Mouse (Mus musculus): ENCODE measurements at regions not wholly inside any gene's neighbourhood (a gene's known extent, or its start where the extent isn't known, plus 50 kb on each side); places are given as distances from the start of the nearest gene placed in this dataset.

- in situ Hi-C loops (cut with MboI, MseI) = no loop called here
These were observed 212.4 kb downstream of the Srbd1 start for GRCm38 (mm10) chr17:85932360-85933132.

GRCm38 (mm10) chr17:85931955-85932354 is 213.0 kb downstream of the Srbd1 start:
- in situ Hi-C loops (cut with MboI, MseI) = no loop called here

GRCm38 (mm10) chr17:85930789-85931188 is 214.2 kb downstream of the Srbd1 start:
- in situ Hi-C loops (cut with MboI, MseI) = no loop called here

GRCm38 (mm10) chr17:85930331-85930730 is 214.6 kb downstream of the Srbd1 start:
- in situ Hi-C loops (cut with MboI, MseI) = no loop called here

- in situ Hi-C loops (cut with MboI, MseI) = no loop called here
These were observed 215.2 kb downstream of the Srbd1 start for GRCm38 (mm10) chr17:85929699-85930286.

GRCm38 (mm10) chr17:85928543-85928942 is 216.4 kb downstream of the Srbd1 start:
- in situ Hi-C loops (cut with MboI, MseI) = no loop called here

- in situ Hi-C loops (cut with MboI, MseI) = no loop called here
These were observed 217.7 kb downstream of the Srbd1 start for GRCm38 (mm10) chr17:85927261-85927660.

- in situ Hi-C loops (cut with MboI, MseI) = no loop called here
These were observed 218.9 kb downstream of the Srbd1 start for GRCm38 (mm10) chr17:85926044-85926443.

- in situ Hi-C loops (cut with MboI, MseI) = no loop called here
These were observed 223.7 kb downstream of the Srbd1 start for GRCm38 (mm10) chr17:85921219-85921673.

GRCm38 (mm10) chr17:85919868-85920267 is 225.1 kb downstream of the Srbd1 start:
- in situ Hi-C loops (cut with MboI, MseI) = no loop called here

GRCm38 (mm10) chr17:85915870-85916269 is 227.8 kb upstream of the Six2 start:
- in situ Hi-C loops (cut with MboI, MseI) = no loop called here

GRCm38 (mm10) chr17:85914062-85914461 is 226.0 kb upstream of the Six2 start:
- in situ Hi-C loops (cut with MboI, MseI) = no loop called here

GRCm38 (mm10) chr17:85908709-85909108 is 220.6 kb upstream of the Six2 start:
- in situ Hi-C loops (cut with MboI, MseI) = no loop called here

- in situ Hi-C loops (cut with MboI, MseI) = no loop called here
These were observed 218.6 kb upstream of the Six2 start for GRCm38 (mm10) chr17:85906597-85907187.

GRCm38 (mm10) chr17:85902575-85902974 is 214.5 kb upstream of the Six2 start:
- in situ Hi-C loops (cut with MboI, MseI) = no loop called here

GRCm38 (mm10) chr17:85899096-85899495 is 211.0 kb upstream of the Six2 start:
- in situ Hi-C loops (cut with MboI, MseI) = no loop called here

GRCm38 (mm10) chr17:85895978-85896377 is 207.9 kb upstream of the Six2 start:
- in situ Hi-C loops (cut with MboI, MseI) = no loop called here

- in situ Hi-C loops (cut with MboI, MseI) = no loop called here
These were observed 203.2 kb upstream of the Six2 start for GRCm38 (mm10) chr17:85891243-85891642.

GRCm38 (mm10) chr17:85889746-85890532 is 201.9 kb upstream of the Six2 start:
- in situ Hi-C loops (cut with MboI, MseI) = no loop called here

GRCm38 (mm10) chr17:85888568-85889398 is 200.7 kb upstream of the Six2 start:
- in situ Hi-C loops (cut with MboI, MseI) = no loop called here

- in situ Hi-C loops (cut with MboI, MseI) = no loop called here
These were observed 198.6 kb upstream of the Six2 start for GRCm38 (mm10) chr17:85886675-85887074.
